Mouse (Mus musculus): Measurements from ENCODE around the gene Hyal4. TPM values are rescaled to one million over a fixed set of nuclear protein-coding genes. Genes with fewer than 3 reads are reported as not detected.

Gene Hyal4
- not detected for total RNA-seq (2021)

DNA sequence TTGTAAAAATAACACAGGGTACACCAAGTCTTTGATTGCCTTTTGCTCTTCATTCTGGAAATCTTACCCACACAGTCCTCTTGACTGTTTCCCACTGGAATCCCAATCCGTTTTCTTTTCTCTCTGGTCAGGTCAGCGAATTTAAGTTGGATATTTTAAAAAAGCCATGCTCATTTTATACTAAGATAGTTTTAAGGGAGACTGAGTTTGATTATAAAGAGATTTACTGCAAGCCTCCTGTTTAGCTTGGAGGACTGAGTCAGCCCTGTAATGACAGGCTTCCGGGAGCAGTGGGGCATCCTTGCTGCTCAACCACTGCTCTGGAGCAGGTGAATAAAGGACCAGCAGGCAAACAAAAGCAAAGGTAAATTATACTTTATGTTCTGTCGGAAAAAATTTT lies at the start of gene Hyal4:
TSS of gene Hyal4 (plus strand) at position 301 of the 400 bp plus-strand sequence.
- no peak for DNase-seq

DNA sequence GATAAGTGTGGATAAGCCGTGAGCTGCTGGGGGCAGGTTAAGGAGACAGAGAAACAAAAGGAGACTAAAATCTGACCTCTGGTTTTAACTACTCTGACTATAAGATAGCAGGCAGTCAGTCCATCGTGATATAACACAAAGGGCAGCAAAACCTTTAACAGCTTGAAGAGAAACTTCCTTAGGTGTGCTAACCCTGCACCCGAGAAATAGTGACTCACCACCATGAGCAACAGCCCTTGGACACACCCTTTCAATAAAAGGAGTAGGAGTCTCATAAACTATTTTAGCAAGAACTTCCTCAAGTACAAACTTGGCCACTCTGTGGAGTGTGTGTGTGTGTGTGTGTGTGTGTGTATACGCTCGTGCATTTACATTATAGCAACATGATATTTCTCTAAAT lies 41.0 kb upstream of the Hyal4 start:
- no peak for DNase-seq

- DNase-seq: no peak
These were observed 40.6 kb upstream of the Hyal4 start for GRCm38 (mm10) chr6:24707499-24707898.

- DNase-seq: peak; percentile 43
These were observed 26.6 kb upstream of the Hyal4 start for GRCm38 (mm10) chr6:24721317-24722099.

DNA sequence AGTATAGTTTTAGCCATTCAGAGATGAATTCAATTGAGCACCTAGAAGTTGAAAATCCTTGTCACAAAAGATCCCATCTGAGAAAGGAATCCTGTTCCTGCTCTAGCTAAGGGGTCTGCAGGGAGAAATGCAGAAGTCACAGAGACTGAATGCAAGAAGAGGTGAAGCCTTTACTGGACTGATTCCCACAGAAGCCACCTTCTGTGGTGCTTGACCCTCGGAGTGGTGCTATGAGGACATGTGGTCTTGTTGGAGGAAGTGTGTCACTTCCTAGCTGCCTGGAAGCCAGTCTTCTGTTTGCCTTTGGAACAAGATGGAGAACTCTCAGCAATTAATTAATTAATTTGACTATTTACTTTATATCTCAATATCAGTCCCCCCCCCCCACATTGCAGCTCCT lies 20.0 kb upstream of the Hyal4 start:
- no peak for DNase-seq

GRCm38 (mm10) chr6:24732945-24733344 lies 15.2 kb upstream of the Hyal4 start, which contains the start of gene Hyal6:
Gene Hyal6 (plus strand): TSS chr6:24733245.
- no peak for DNase-seq

- no peak for DNase-seq
These were observed 13.6 kb upstream of the Hyal4 start for GRCm38 (mm10) chr6:24734565-24734964.

DNA sequence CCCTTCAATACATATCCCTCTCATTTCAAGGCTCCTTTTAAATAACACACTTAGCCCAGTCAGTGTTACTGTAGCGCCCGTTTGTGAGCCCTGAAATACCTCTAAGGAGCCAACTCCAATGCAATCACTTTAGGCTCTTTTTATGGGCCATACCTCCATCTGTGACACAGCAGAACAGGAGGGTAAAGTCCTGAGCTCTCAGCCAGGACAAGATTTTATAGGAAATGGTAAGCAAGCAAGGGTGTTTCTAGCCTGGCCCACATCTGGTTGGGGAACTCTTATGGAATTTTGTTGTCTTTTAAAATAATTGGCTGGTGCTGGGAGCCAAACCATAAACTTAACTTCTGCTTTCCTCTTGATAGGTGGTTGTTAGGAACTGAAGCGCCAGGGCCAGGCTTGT lies 11.2 kb downstream of the Hyal4 start:
- DNase-seq: no peak

GRCm38 (mm10) chr6:24766261-24766660 lies 18.1 kb downstream of the Hyal4 start:
- DNase-seq: no peak

DNA sequence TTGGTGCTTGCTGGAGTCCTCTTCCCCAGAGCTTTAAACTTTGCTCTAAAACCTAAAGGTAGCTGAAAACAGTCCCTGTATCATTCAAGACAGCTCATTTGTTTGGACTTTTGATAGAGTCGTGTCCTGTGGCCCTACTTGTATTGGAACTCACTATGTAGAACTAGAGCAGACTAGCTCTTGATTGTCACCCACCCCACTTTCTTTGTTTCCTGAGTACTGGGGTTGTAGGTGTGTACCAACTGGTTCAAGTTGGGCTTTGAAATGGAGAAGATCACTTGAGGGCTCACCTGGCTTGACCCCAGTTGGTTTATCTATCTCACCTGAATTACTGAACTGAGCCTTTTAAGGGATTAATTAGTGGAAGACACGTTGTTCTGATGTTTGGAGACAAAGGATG lies 31.1 kb downstream of the Hyal4 start:
- no peak for DNase-seq

GRCm38 (mm10) chr6:24790888-24791287 lies 42.8 kb downstream of the Hyal4 start, which contains the start of gene Spam1:
Gene Spam1 (plus strand): TSS chr6:24791188.
- no peak for DNase-seq

Other genes starting within 250 kb of the Hyal4 start
- under 1 TPM; 0.23 to 0.36 TPM for gene Iqub, start 233.3 kb upstream of the Hyal4 start, total RNA-seq (2021)
- 100 to 1,000 TPM; 799 to 849 TPM for gene Ndufa5, start 220.3 kb upstream of the Hyal4 start, total RNA-seq (2021)
- gene Asb15, start 220.2 kb upstream of the Hyal4 start, total RNA-seq (2021): 1 to 10 TPM; 6.2 to 6.3 TPM
- 100 to 1,000 TPM; 183 to 207 TPM for gene Lmod2, start 150.6 kb upstream of the Hyal4 start, total RNA-seq (2021)
- gene Wasl, start 83.3 kb upstream of the Hyal4 start, total RNA-seq (2021): 10 to 100 TPM; 33.8 to 34.7 TPM
- not detected for gene Hyal6, start 15.1 kb upstream of the Hyal4 start, total RNA-seq (2021)
- gene Spam1, start 42.9 kb downstream of the Hyal4 start, total RNA-seq (2021): not detected
- not detected for gene Hyal5, start 109.7 kb downstream of the Hyal4 start, total RNA-seq (2021)
- under 1 TPM; 0.09 to 0.19 TPM for gene Tmem229a, start 208.0 kb downstream of the Hyal4 start, total RNA-seq (2021)